Mouse (Mus musculus): ENCODE results near the gene Obox8. TPM values are rescaled to one million over a fixed set of nuclear protein-coding genes. Genes with fewer than 3 reads are reported as not detected.

Obox8 gene
- polyA plus RNA-seq (2015; fragmentation: Nextera tagmentation; extraction: Ambion mirVana) = 0.09 TPM in 1 of 2 replicates, not detected in the other

DNA sequence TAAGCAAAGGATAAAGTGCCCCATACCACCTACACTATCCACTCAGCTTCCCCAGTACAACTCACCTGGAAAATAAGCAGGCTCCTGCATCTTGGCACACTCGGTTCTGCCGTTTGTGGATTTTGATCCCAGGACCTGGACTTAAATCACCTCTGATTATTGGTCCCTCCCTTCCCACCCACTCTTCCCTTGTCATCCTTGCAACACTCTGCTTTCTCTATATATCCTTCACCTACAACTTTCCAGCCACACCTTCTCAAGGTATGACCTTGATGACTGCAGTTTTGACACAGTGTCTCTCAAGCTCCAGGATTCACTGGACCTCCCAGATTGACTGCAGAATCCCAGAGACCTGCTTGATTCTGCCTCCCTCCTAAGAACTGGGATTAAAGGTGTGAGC is at the start of gene Obox8:
TSS of gene Obox8 (minus strand) at position 101 of the 400 bp plus-strand sequence.
- 63% methylated on average over 2 of the region's 2 CpGs for WGBS (ENCODE audit: insufficient replicate concordance)

DNA sequence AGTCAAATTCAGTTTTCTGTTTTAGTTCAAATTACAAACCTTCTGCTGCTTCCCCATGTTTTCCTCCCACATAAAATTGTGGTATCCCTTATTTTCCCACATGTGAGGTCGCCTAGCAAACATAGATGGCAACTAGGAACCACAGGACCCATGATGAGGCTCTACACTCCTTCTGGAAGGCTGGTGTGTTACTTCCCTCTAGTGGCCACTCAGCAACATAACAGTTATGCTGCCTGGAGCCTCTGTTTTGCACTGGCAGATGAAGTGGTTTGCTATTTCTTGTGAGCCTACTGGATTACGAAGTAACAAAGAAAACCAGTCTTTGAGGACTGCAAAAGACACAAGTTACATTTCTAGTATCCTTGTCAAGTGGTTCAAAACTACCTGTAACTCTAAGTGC is 16.1 kb downstream of the Obox8 start:
- H3K9ac ChIP-seq = no peak overlapping the region
- H3K4me3 ChIP-seq (replicated peaks) = no peak overlapping the region
- ATAC-seq (ENCODE audit: insufficient read depth) = no peak
- no peaks in the 10 kb centered on the region for H3K4me1 ChIP-seq (replicated peaks)
- H3K27me3 ChIP-seq = no peaks in the 10 kb centered on the region
- H3K36me3 ChIP-seq (replicated peaks) = no peaks in the 10 kb centered on the region
- no peaks in the 10 kb centered on the region for H3K9me3 ChIP-seq (replicated peaks)
- WGBS (ENCODE audit: insufficient replicate concordance) = 12% methylated on average over 2 of the region's 2 CpGs
- no peak overlapping the region for H3K4me2 ChIP-seq
- H3K27ac ChIP-seq (replicated peaks) = no peak overlapping the region

More for the DNA sequence above, at the start of gene Obox8:
- Histone ChIP-seq H3K36me3 (replicated peaks) (no peaks in the 10 kb centered on the region), H3K4me3 (replicated peaks) (no peak within 1 kb of the TSS), H3K4me1 (replicated peaks) (no peaks in the 10 kb centered on the region), H3K9ac (no peak within 1 kb of the TSS), H3K27ac (replicated peaks) (no peak within 1 kb of the TSS), H3K9me3 (replicated peaks) (no peaks in the 10 kb centered on the region), H3K27me3 (no peaks in the 10 kb centered on the region), H3K4me2 (no peak within 1 kb of the TSS)
- no peak for ATAC-seq (ENCODE audit: insufficient read depth)

DNA sequence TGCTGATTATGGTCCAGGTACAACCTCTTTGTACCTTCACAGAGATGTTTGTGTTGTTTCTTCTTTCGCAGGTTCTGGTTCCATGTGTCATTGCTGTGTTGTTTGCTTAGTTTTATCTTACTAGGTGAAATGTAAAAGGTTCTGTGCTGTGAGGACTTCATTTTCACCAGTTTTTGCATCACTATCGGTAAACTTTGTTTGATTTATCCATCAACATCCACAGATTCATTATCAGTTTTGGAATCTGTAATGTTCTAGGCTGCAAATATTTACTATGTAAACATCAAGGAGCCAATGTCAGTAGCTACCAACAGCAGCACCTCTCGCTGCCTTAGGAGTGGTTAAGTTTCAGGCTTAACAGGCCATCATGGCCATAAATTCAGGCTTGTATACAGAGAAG is 24.7 kb downstream of the Obox8 start:
- no peaks in the 10 kb centered on the region for H3K27me3 ChIP-seq
- WGBS (ENCODE audit: insufficient replicate concordance) = 42% methylated on average over 3 of the region's 3 CpGs
- no peak overlapping the region for H3K27ac ChIP-seq (replicated peaks)
- no peak overlapping the region for H3K9ac ChIP-seq
- H3K9me3 ChIP-seq (replicated peaks) = no peaks in the 10 kb centered on the region
- no peak overlapping the region for H3K4me3 ChIP-seq (replicated peaks)
- H3K4me1 ChIP-seq (replicated peaks) = no peaks in the 10 kb centered on the region
- no peak overlapping the region for H3K4me2 ChIP-seq
- no peak for ATAC-seq (ENCODE audit: insufficient read depth)
- no peaks in the 10 kb centered on the region for H3K36me3 ChIP-seq (replicated peaks)

DNA sequence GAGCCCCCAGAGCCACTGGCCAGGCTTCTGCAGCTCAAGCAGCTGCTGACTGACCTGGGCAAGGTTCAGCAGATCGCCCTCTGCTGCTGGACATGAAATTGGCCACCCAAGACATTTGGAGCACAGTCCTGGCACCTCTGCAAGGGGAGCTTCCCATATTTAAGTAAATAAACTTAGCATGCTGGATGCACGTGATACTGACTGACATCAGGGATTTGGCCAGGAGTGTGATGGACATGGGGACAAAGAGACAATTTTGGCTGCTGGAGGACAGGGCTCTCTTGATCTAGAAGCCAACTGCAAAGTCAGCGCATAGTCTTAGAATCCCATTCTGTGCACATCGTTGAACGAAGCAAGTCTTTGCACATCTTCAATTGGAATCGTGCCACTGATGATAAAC is 25.8 kb downstream of the Obox8 start:
- Histone ChIP-seq H3K4me1 (replicated peaks) (no peaks in the 10 kb centered on the region), H3K4me2 (no peak overlapping the region), H3K4me3 (replicated peaks) (no peak overlapping the region), H3K9me3 (replicated peaks) (no peaks in the 10 kb centered on the region), H3K9ac (no peak overlapping the region), H3K27me3 (no peaks in the 10 kb centered on the region), H3K27ac (replicated peaks) (no peak overlapping the region), H3K36me3 (replicated peaks) (no peaks in the 10 kb centered on the region)
- no peak for ATAC-seq (ENCODE audit: insufficient read depth)
- 62% methylated on average over 6 of the region's 6 CpGs for WGBS (ENCODE audit: insufficient replicate concordance)

Other genes starting within 250 kb of the Obox8 start
- gene Sult2a3, start 210.5 kb downstream of the Obox8 start, polyA plus RNA-seq (2015; fragmentation: Nextera tagmentation; extraction: Ambion mirVana) = 0.18 and 0.28 TPM in 2 replicates
- gene Sult2a6, start 78.7 kb downstream of the Obox8 start, polyA plus RNA-seq (2015; fragmentation: Nextera tagmentation; extraction: Ambion mirVana) = 0.20 and 0.36 TPM in 2 replicates
- gene Sult2a8, start 113.2 kb upstream of the Obox8 start, polyA plus RNA-seq (2015; fragmentation: Nextera tagmentation; extraction: Ambion mirVana) = 2.8 and 3.2 TPM in 2 replicates
- not detected in 2 replicates for gene Sult2a7, start 160.7 kb upstream of the Obox8 start, polyA plus RNA-seq (2015; fragmentation: Nextera tagmentation; extraction: Ambion mirVana)
- 0.06 TPM in 1 of 2 replicates, not detected in the other for gene Vmn1r90, start 229.9 kb upstream of the Obox8 start, polyA plus RNA-seq (2015; fragmentation: Nextera tagmentation; extraction: Ambion mirVana)

Data from liver, embryonic 15.5 days (tissue).